Mouse (Mus musculus) erythroblast, adult 5-6 weeks (primary cell): ENCODE measurements around the gene Slc39a3. TPM values are rescaled to one million over a fixed set of nuclear protein-coding genes. Genes with fewer than 3 reads are reported as not detected.
A peak's percentile ranks its signal among the peaks of the same experiment; 100 is the strongest.

Experiments used
- ATAC-seq: replicated peaks from 2 replicates; pipeline ENCODE4 v1.8.0; 2016; ENCODE audit warnings: moderate number of reproducible peaks, mild to moderate bottlenecking, moderate TSS enrichment, inconsistent platforms; ENCODE audit not compliant: poor library complexity, low FRiP score, severe bottlenecking
- total RNA-seq, 2 experiments: library from RNA; stranded (forward) in 1 of 2; stranded (reverse) in 1 of 2; fragments of 150-400 nt in 1 of 2; fragments of 200-764, 138-1000 nt in 1 of 2; gene quantifications; 2 replicates each; pipeline versions ENCODE4 v1.2.3 to v1.2.4; 2015 to 2017; ENCODE audit warnings: low replicate concordance in 2 of 2

Gene Slc39a3
- total RNA-seq, 2 experiments from 2014 or later: 2.1 to 2.7 TPM

- peak; percentile 73 for ATAC-seq
These were observed 49.4 kb downstream of the Slc39a3 start for GRCm38 (mm10) chr10:80987709-80988441.

- ATAC-seq: no peak
These were observed 50.5 kb downstream of the Slc39a3 start for GRCm38 (mm10) chr10:80986754-80987153.

GRCm38 (mm10) chr10:80985970-80986701 is 51.1 kb downstream of the Slc39a3 start:
- ATAC-seq: no peak

- no peak for ATAC-seq
These were observed 51.8 kb downstream of the Slc39a3 start for GRCm38 (mm10) chr10:80985241-80985969.

- ATAC-seq: no peak
These were observed 53.0 kb downstream of the Slc39a3 start for GRCm38 (mm10) chr10:80984223-80984622.

- ATAC-seq: no peak
These were observed 54.8 kb downstream of the Slc39a3 start for GRCm38 (mm10) chr10:80982381-80982780.

GRCm38 (mm10) chr10:80981564-80982112 is 55.6 kb downstream of the Slc39a3 start:
- ATAC-seq: no peak

Other genes with a start within 250 kb of the Slc39a3 start
- 19.6 and 26.5 TPM in 2 replicates for gene Sf3a2, start 239.2 kb downstream of the Slc39a3 start, total RNA-seq (2015; ENCODE audit: low replicate concordance)
- 7.2 and 11.2 TPM in 2 replicates for gene Sf3a2, start 239.2 kb downstream of the Slc39a3 start, total RNA-seq (2017; ENCODE audit: low replicate concordance)
- gene Plekhj1, start 238.8 kb downstream of the Slc39a3 start, total RNA-seq (2015; ENCODE audit: low replicate concordance): 24.5 and 45.2 TPM in 2 replicates
- 8.2 and 13.9 TPM in 2 replicates for gene Plekhj1, start 238.8 kb downstream of the Slc39a3 start, total RNA-seq (2017; ENCODE audit: low replicate concordance)
- gene Amh, start 232.2 kb downstream of the Slc39a3 start, total RNA-seq (2015; ENCODE audit: low replicate concordance): not detected in 2 replicates
- not detected in 2 replicates for gene Amh, start 232.2 kb downstream of the Slc39a3 start, total RNA-seq (2017; ENCODE audit: low replicate concordance)
- gene Jsrp1, start 223.9 kb downstream of the Slc39a3 start, total RNA-seq (2015; ENCODE audit: low replicate concordance): not detected in 2 replicates
- gene Jsrp1, start 223.9 kb downstream of the Slc39a3 start, total RNA-seq (2017; ENCODE audit: low replicate concordance): not detected in 2 replicates
- 1,067 and 1,159 TPM in 2 replicates for gene Oaz1, start 210.8 kb downstream of the Slc39a3 start, total RNA-seq (2015; ENCODE audit: low replicate concordance)
- gene Oaz1, start 210.8 kb downstream of the Slc39a3 start, total RNA-seq (2017; ENCODE audit: low replicate concordance): 242 and 348 TPM in 2 replicates
- not detected in 2 replicates for gene Lingo3, start 193.4 kb downstream of the Slc39a3 start, total RNA-seq (2015; ENCODE audit: low replicate concordance)
- not detected in 2 replicates for gene Lingo3, start 193.4 kb downstream of the Slc39a3 start, total RNA-seq (2017; ENCODE audit: low replicate concordance)
- 27.8 and 33.2 TPM in 2 replicates for gene Lsm7, start 182.2 kb downstream of the Slc39a3 start, total RNA-seq (2015; ENCODE audit: low replicate concordance)
- gene Lsm7, start 182.2 kb downstream of the Slc39a3 start, total RNA-seq (2017; ENCODE audit: low replicate concordance): 59.8 and 67.9 TPM in 2 replicates
- gene Sppl2b, start 182.2 kb downstream of the Slc39a3 start, total RNA-seq (2015; ENCODE audit: low replicate concordance): 225 and 274 TPM in 2 replicates
- gene Sppl2b, start 182.2 kb downstream of the Slc39a3 start, total RNA-seq (2017; ENCODE audit: low replicate concordance): 343 and 430 TPM in 2 replicates
- not detected in 2 replicates for gene Tmprss9, start 165.6 kb downstream of the Slc39a3 start, total RNA-seq (2015; ENCODE audit: low replicate concordance)
- gene Tmprss9, start 165.6 kb downstream of the Slc39a3 start, total RNA-seq (2017; ENCODE audit: low replicate concordance): 0.17 TPM in 1 of 2 replicates, not detected in the other
- 12.1 and 17.6 TPM in 2 replicates for gene Timm13, start 136.5 kb downstream of the Slc39a3 start, total RNA-seq (2015; ENCODE audit: low replicate concordance)
- 14.1 and 24.7 TPM in 2 replicates for gene Timm13, start 136.5 kb downstream of the Slc39a3 start, total RNA-seq (2017; ENCODE audit: low replicate concordance)
- 2.7 and 7.3 TPM in 2 replicates for gene Lmnb2, start 119.2 kb downstream of the Slc39a3 start, total RNA-seq (2015; ENCODE audit: low replicate concordance)
- 9.3 and 9.7 TPM in 2 replicates for gene Lmnb2, start 119.2 kb downstream of the Slc39a3 start, total RNA-seq (2017; ENCODE audit: low replicate concordance)
- 2.3 and 10.6 TPM in 2 replicates for gene Gadd45b, start 107.4 kb downstream of the Slc39a3 start, total RNA-seq (2015; ENCODE audit: low replicate concordance)
- 3.2 and 4.9 TPM in 2 replicates for gene Gadd45b, start 107.4 kb downstream of the Slc39a3 start, total RNA-seq (2017; ENCODE audit: low replicate concordance)
- gene Gng7, start 22.5 kb downstream of the Slc39a3 start, total RNA-seq (2015; ENCODE audit: low replicate concordance): not detected in 2 replicates
- gene Gng7, start 22.5 kb downstream of the Slc39a3 start, total RNA-seq (2017; ENCODE audit: low replicate concordance): not detected in 2 replicates
- not detected in 2 replicates for gene Diras1, start 11.8 kb downstream of the Slc39a3 start, total RNA-seq (2015; ENCODE audit: low replicate concordance)
- not detected in 2 replicates for gene Diras1, start 11.8 kb downstream of the Slc39a3 start, total RNA-seq (2017; ENCODE audit: low replicate concordance)
- 6.7 and 20.3 TPM in 2 replicates for gene Sgta, start 22.8 kb upstream of the Slc39a3 start, total RNA-seq (2015; ENCODE audit: low replicate concordance)
- 14.8 and 18.1 TPM in 2 replicates for gene Sgta, start 22.8 kb upstream of the Slc39a3 start, total RNA-seq (2017; ENCODE audit: low replicate concordance)
- 1.9 TPM in 1 of 2 replicates, not detected in the other for gene Thop1, start 32.6 kb upstream of the Slc39a3 start, total RNA-seq (2015; ENCODE audit: low replicate concordance)
- gene Thop1, start 32.6 kb upstream of the Slc39a3 start, total RNA-seq (2017; ENCODE audit: low replicate concordance): 3.1 and 4.1 TPM in 2 replicates
- gene Creb3l3, start 61.4 kb upstream of the Slc39a3 start, total RNA-seq (2015; ENCODE audit: low replicate concordance): not detected in 2 replicates
- not detected in 2 replicates for gene Creb3l3, start 61.4 kb upstream of the Slc39a3 start, total RNA-seq (2017; ENCODE audit: low replicate concordance)
- gene Map2k2, start 68.5 kb upstream of the Slc39a3 start, total RNA-seq (2015; ENCODE audit: low replicate concordance): 22.2 and 31.5 TPM in 2 replicates
- 34.2 and 49.9 TPM in 2 replicates for gene Map2k2, start 68.5 kb upstream of the Slc39a3 start, total RNA-seq (2017; ENCODE audit: low replicate concordance)
- gene Zbtb7a, start 97.8 kb upstream of the Slc39a3 start, total RNA-seq (2015; ENCODE audit: low replicate concordance): 11.5 and 13.2 TPM in 2 replicates
- 10.1 and 14.2 TPM in 2 replicates for gene Zbtb7a, start 97.8 kb upstream of the Slc39a3 start, total RNA-seq (2017; ENCODE audit: low replicate concordance)
- gene Pias4, start 130.5 kb upstream of the Slc39a3 start, total RNA-seq (2015; ENCODE audit: low replicate concordance): 4.4 and 11.3 TPM in 2 replicates
- gene Pias4, start 130.5 kb upstream of the Slc39a3 start, total RNA-seq (2017; ENCODE audit: low replicate concordance): 12.3 and 19.3 TPM in 2 replicates
- 227 and 267 TPM in 2 replicates for gene Eef2, start 139.2 kb upstream of the Slc39a3 start, total RNA-seq (2015; ENCODE audit: low replicate concordance)
- 388 and 458 TPM in 2 replicates for gene Eef2, start 139.2 kb upstream of the Slc39a3 start, total RNA-seq (2017; ENCODE audit: low replicate concordance)
- 3.3 and 7.3 TPM in 2 replicates for gene Dapk3, start 145.6 kb upstream of the Slc39a3 start, total RNA-seq (2015; ENCODE audit: low replicate concordance)
- gene Dapk3, start 145.6 kb upstream of the Slc39a3 start, total RNA-seq (2017; ENCODE audit: low replicate concordance): 10.8 and 11.8 TPM in 2 replicates
- not detected in 2 replicates for gene 4930442H23Rik, start 146.4 kb upstream of the Slc39a3 start, total RNA-seq (2015; ENCODE audit: low replicate concordance)
- not detected in 2 replicates for gene 4930442H23Rik, start 146.4 kb upstream of the Slc39a3 start, total RNA-seq (2017; ENCODE audit: low replicate concordance)
- gene Nmrk2, start 164.6 kb upstream of the Slc39a3 start, total RNA-seq (2015; ENCODE audit: low replicate concordance): not detected in 2 replicates
- gene Nmrk2, start 164.6 kb upstream of the Slc39a3 start, total RNA-seq (2017; ENCODE audit: low replicate concordance): not detected in 2 replicates
- gene Atcay, start 193.4 kb upstream of the Slc39a3 start, total RNA-seq (2015; ENCODE audit: low replicate concordance): not detected in 2 replicates
- not detected in 2 replicates for gene Atcay, start 193.4 kb upstream of the Slc39a3 start, total RNA-seq (2017; ENCODE audit: low replicate concordance)
- not detected in 2 replicates for gene Zfr2, start 195.7 kb upstream of the Slc39a3 start, total RNA-seq (2015; ENCODE audit: low replicate concordance)
- not detected in 2 replicates for gene Zfr2, start 195.7 kb upstream of the Slc39a3 start, total RNA-seq (2017; ENCODE audit: low replicate concordance)
- 0.42 and 0.96 TPM in 2 replicates for gene Matk, start 215.5 kb upstream of the Slc39a3 start, total RNA-seq (2015; ENCODE audit: low replicate concordance)
- gene Matk, start 215.5 kb upstream of the Slc39a3 start, total RNA-seq (2017; ENCODE audit: low replicate concordance): 4.3 TPM in 2 replicates
- 6.3 and 56.3 TPM in 2 replicates for gene Mrpl54, start 229.5 kb upstream of the Slc39a3 start, total RNA-seq (2015; ENCODE audit: low replicate concordance)
- 23.1 and 36.6 TPM in 2 replicates for gene Mrpl54, start 229.5 kb upstream of the Slc39a3 start, total RNA-seq (2017; ENCODE audit: low replicate concordance)
- 3.3 and 4.4 TPM in 2 replicates for gene Apba3, start 229.5 kb upstream of the Slc39a3 start, total RNA-seq (2015; ENCODE audit: low replicate concordance)
- 4.3 and 10.8 TPM in 2 replicates for gene Apba3, start 229.5 kb upstream of the Slc39a3 start, total RNA-seq (2017; ENCODE audit: low replicate concordance)